Mouse (Mus musculus) lung, postnatal 0 days (tissue): Measurements from ENCODE around the gene Evx2.

ENCODE experiments used
- CTCF ChIP-seq: IDR thresholded peaks from 2 replicates; pipeline ENCODE4 v1.5.1; 2016; ENCODE audit warnings: antibody characterized with exemption, mild to moderate bottlenecking
- EP300 ChIP-seq: IDR thresholded peaks from 2 replicates; pipeline ENCODE4 v1.6.1; 2016; ENCODE audit warnings: antibody characterized with exemption, mild to moderate bottlenecking, control low read depth

DNA sequence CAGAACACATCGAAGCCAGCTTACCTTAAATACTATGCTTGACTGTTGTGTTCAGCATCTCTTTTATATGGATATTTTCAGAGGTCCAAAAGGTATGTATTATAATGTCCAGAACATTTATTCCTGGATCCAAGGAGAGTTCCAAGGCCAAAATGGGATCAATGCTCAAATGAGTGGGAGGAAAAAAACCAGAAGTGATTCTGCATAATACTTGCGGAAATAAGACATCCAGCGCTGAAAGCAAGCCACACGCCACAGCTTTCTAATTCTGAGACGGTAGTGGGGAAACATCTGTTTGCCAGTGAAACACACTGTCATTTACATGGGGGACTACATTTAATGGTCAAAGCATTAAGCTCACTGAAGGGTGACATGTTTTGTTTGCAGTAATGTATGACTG is 16.9 kb downstream of the Evx2 start:
- TF ChIP-seq CTCF (no peak), EP300 (no peak)
